Mouse (Mus musculus): ENCODE data around the gene Ms4a10.

DNA sequence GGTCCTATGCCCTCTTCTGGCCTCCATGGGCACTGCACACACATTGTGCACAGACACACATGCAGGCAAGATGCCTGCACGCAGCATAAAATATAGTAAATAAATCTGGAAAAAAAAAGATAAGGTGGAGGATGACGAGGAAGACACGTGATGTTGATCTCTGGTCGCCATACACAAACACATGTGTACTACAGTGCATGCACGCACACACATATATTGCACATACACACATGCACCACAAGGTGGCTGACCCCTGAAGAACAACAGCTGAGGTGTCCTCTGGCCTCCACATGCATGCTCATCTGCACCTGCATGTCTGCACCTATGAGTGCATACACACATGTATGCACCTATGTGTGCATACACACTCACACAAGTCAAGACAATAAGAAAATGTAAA is 38.4 kb downstream of the Ms4a10 start:
- TF ChIP-seq HCFC1 (IDR thresholded peaks at IDR 0.05; ENCODE audit: borderline replicate concordance, insufficient read depth, low read length) (no peak), MAFK (IDR thresholded peaks at IDR 0.05; ENCODE audit: insufficient read depth, low read depth, low read length) (no peak)

All from ES-E14 (cell line).